Mouse (Mus musculus): ENCODE measurements around the gene Gm20708. TPM values are rescaled to one million over a fixed set of nuclear protein-coding genes. Genes with fewer than 3 reads are reported as not detected.
"Not testable (repeated sequence)": the region's sequence is repeated elsewhere in the genome, so short reads cannot be mapped to it uniquely, and the experiment has no call there.

Gene Gm20708
- polyA plus RNA-seq, 1 experiment from 2014 or later, result 1.8 TPM

GRCm38 (mm10) chr11:117786294-117786693 lies 23.2 kb upstream of the Gm20708 start:
- H3K4me2 ChIP-seq (ENCODE audit: low read length), result no peak overlapping the region
- peaks cover 9% of the 10 kb centered on the region for H3K4me1 ChIP-seq (ENCODE audit: control insufficient read depth, insufficient read depth, low read depth, low read length)
- 0 out of 2 replicates have a peak, but pooled peaks have one; percentile 18 for ATAC-seq
- H3K27ac ChIP-seq (ENCODE audit: low read depth, low read length), result no peak overlapping the region
- H3K36me3 ChIP-seq (ENCODE audit: control insufficient read depth, insufficient read depth, low read length), result no peaks in the 10 kb centered on the region
- WGBS, result 7% methylated on average over 10 of the region's 10 CpGs
- peaks cover 13% of the 10 kb centered on the region for H3K27me3 ChIP-seq (replicated peaks; ENCODE audit: control insufficient read depth, insufficient read depth, low read length)
- no peak overlapping the region for H3K9ac ChIP-seq (ENCODE audit: low read depth, low read length)
- no peaks in the 10 kb centered on the region for H3K9me3 ChIP-seq (ENCODE audit: control insufficient read depth, low read length)
- H3K4me3 ChIP-seq (ENCODE audit: low read length), result no peak overlapping the region

DNA sequence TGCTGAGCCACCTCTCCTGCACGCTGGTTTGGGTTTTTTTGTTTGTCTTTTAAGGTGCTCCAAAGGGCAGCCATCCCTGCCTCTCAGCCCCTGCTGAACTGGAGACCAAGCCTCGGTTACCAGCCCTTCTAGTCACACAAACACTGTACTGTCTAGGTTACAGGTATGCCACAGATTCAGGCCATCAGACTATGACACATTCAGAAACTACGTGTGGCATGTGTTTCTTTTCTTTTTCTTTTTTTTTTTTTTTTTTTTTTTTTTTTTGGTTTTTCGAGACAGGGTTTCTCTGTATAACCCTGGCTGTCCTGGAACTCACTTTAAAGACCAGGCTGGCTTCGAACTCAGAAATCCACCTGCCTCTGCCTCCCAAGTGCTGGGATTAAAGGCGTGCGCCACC lies 21.0 kb upstream of the Gm20708 start:
- H3K4me2 ChIP-seq (ENCODE audit: low read length); ATAC-seq; H3K9me3 ChIP-seq (ENCODE audit: control insufficient read depth, low read length); H3K36me3 ChIP-seq (ENCODE audit: control insufficient read depth, insufficient read depth, low read length); H3K4me3 ChIP-seq (ENCODE audit: low read length); H3K4me1 ChIP-seq (ENCODE audit: control insufficient read depth, insufficient read depth, low read depth, low read length); H3K27ac ChIP-seq (ENCODE audit: low read depth, low read length); H3K9ac ChIP-seq (ENCODE audit: low read depth, low read length): not testable (repeated sequence)
- H3K27me3 ChIP-seq (replicated peaks; ENCODE audit: control insufficient read depth, insufficient read depth, low read length), result peaks cover 12% of the 10 kb centered on the region; the same call in 1 of the 2 replicates
- WGBS, result 80% methylated on average over 7 of the region's 7 CpGs

DNA sequence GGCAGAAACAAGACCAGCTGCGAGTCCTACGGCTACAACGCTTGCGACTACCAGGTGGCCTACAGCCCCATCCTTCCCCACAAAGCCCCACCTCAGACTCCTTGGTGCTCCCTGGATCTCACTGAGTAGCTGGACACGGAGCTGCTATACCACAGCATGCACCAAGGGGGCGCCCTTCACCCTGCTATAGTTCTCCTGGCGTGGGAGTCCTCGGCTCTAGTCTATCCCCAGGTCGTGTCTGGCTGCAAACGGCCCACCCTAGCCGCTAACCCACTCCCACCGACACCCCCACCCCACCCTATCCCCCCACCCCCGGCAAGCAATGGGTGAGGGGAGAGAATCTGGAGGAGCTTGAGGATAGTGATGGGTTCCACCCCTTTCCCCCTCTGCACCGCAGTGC lies 19.2 kb upstream of the Gm20708 start:
- Histone ChIP-seq H3K36me3 (ENCODE audit: control insufficient read depth, insufficient read depth, low read length) (no peaks in the 10 kb centered on the region), H3K9me3 (ENCODE audit: control insufficient read depth, low read length) (no peaks in the 10 kb centered on the region), H3K4me1 (ENCODE audit: control insufficient read depth, insufficient read depth, low read depth, low read length) (no peaks in the 10 kb centered on the region), H3K27me3 (replicated peaks; ENCODE audit: control insufficient read depth, insufficient read depth, low read length) (peaks cover 10% of the 10 kb centered on the region; the same call in 1 of the 2 replicates), H3K4me3 (ENCODE audit: low read length) (no peak overlapping the region), H3K4me2 (ENCODE audit: low read length) (peak overlapping the region; percentile 30), H3K9ac (ENCODE audit: low read depth, low read length) (no peak overlapping the region), H3K27ac (ENCODE audit: low read depth, low read length) (no peak overlapping the region)
- 6% methylated on average over 13 of the region's 14 CpGs for WGBS
- ATAC-seq, result peak; percentile 27; the same call in 1 of the 2 replicates

DNA sequence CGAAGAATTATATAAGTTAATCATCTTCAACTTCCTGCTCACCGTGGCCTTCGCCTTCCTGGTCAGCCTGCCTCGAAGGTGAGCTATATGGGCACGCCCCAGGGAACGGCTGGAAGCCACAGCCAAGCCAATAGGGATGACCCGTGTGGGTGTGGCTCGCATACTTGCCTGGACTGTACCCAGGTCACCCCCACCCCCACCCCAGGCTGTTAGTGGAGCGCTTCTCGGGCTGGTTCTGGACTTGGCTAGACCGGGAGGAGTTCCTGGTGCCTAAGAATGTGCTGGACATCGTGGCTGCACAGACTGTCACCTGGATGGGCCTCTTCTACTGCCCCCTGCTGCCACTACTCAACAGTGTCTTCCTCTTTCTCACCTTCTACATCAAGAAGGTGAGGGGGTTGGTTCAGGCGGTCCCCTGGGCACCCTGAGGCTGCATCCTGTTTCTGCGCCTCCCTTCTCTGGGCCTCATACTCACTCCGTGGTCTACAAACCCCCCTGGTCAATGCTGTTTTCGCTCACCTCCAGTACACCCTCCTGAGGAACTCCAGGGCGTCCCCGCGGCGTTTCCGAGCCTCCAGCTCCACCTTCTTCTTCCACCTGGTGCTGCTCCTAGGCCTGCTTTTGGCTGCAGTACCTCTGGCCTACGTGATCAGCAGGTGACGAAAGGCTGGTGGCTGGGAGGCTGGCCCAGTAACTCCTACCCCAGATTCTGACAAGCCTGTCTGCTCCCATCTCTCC lies 18.6 kb upstream of the Gm20708 start:
- H3K4me1 ChIP-seq (ENCODE audit: control insufficient read depth, insufficient read depth, low read depth, low read length), result no peaks in the 10 kb centered on the region

DNA sequence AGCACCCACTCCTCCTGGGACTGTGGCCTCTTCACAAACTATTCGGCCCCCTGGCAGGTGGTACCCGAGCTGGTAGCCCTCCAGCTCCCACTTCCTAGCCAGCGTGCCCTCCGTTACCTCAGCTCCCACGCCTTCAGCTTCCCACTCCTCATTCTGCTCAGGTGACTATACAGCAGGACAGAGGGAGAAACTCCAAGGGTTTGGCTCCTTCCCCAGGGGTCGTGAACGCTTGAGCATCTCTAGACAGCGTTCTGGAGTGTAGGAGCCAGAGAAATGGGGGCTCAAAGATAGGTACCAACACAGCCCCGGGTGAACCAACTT lies 18.1 kb upstream of the Gm20708 start:
- 81% methylated on average over 9 of the region's 9 CpGs for WGBS
- Histone ChIP-seq H3K27me3 (replicated peaks; ENCODE audit: control insufficient read depth, insufficient read depth, low read length) (peaks cover 10% of the 10 kb centered on the region; the same call in 1 of the 2 replicates), H3K9ac (ENCODE audit: low read depth, low read length) (no peak overlapping the region), H3K4me2 (ENCODE audit: low read length) (no peak overlapping the region), H3K9me3 (ENCODE audit: control insufficient read depth, low read length) (no peaks in the 10 kb centered on the region), H3K27ac (ENCODE audit: low read depth, low read length) (no peak overlapping the region), H3K4me1 (ENCODE audit: control insufficient read depth, insufficient read depth, low read depth, low read length) (no peaks in the 10 kb centered on the region), H3K36me3 (ENCODE audit: control insufficient read depth, insufficient read depth, low read length) (no peaks in the 10 kb centered on the region), H3K4me3 (ENCODE audit: low read length) (no peak overlapping the region)
- ATAC-seq, result no peak

More for the DNA sequence above, 18.6 kb upstream of the Gm20708 start:
- H3K4me2 ChIP-seq (ENCODE audit: low read length), result peak overlapping the region; percentile 30
- H3K9me3 ChIP-seq (ENCODE audit: control insufficient read depth, low read length), result no peaks in the 10 kb centered on the region
- H3K27me3 ChIP-seq (replicated peaks; ENCODE audit: control insufficient read depth, insufficient read depth, low read length), result peaks cover 10% of the 10 kb centered on the region; the same call in 1 of the 2 replicates
- H3K27ac ChIP-seq (ENCODE audit: low read depth, low read length), result no peak overlapping the region
- ATAC-seq, result no peak
- WGBS, result 36% methylated on average over 23 of the region's 23 CpGs
- H3K9ac ChIP-seq (ENCODE audit: low read depth, low read length), result no peak overlapping the region
- H3K4me3 ChIP-seq (ENCODE audit: low read length), result no peak overlapping the region
- H3K36me3 ChIP-seq (ENCODE audit: control insufficient read depth, insufficient read depth, low read length), result no peaks in the 10 kb centered on the region

- ATAC-seq, result no peak
- Histone ChIP-seq H3K27me3 (replicated peaks; ENCODE audit: control insufficient read depth, insufficient read depth, low read length) (peaks cover 10% of the 10 kb centered on the region; the same call in 1 of the 2 replicates), H3K9me3 (ENCODE audit: control insufficient read depth, low read length) (no peaks in the 10 kb centered on the region), H3K4me1 (ENCODE audit: control insufficient read depth, insufficient read depth, low read depth, low read length) (no peaks in the 10 kb centered on the region), H3K9ac (ENCODE audit: low read depth, low read length) (no peak overlapping the region), H3K4me2 (ENCODE audit: low read length) (no peak overlapping the region), H3K4me3 (ENCODE audit: low read length) (no peak overlapping the region), H3K36me3 (ENCODE audit: control insufficient read depth, insufficient read depth, low read length) (no peaks in the 10 kb centered on the region), H3K27ac (ENCODE audit: low read depth, low read length) (no peak overlapping the region)
- WGBS, result 13% methylated on average over 22 of the region's 22 CpGs
These were observed 17.1 kb upstream of the Gm20708 start for GRCm38 (mm10) chr11:117792281-117792888.

DNA sequence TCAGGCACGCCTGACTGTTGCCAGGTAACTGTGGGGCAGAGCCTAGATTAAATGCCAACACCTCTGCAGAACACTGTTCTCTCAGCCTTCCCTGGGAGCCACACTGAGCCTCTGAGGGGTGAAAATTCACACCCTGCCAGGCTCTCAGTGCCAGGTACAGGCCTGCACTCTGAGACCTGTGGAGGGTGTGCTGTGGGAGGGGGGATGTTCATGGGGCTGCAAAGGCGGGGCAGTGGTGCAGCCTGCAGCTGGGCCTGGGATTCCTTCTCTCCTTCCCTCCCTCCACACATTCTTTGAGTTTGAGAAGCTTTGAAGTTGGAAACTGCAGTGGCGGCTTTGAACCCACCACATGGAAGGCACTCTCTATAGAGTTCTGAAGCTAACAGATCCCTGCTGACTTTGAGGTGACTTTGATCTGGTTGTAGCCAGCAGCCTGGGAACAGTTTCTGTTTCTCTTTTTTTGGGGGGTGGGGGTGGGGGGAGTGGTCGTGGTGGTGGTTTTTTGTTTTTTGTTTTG lies 15.4 kb upstream of the Gm20708 start:
- H3K27ac ChIP-seq (ENCODE audit: low read depth, low read length), result no peak overlapping the region
- no peaks in the 10 kb centered on the region for H3K36me3 ChIP-seq (ENCODE audit: control insufficient read depth, insufficient read depth, low read length)
- no peaks in the 10 kb centered on the region for H3K9me3 ChIP-seq (ENCODE audit: control insufficient read depth, low read length)
- 56% methylated on average over 4 of the region's 4 CpGs for WGBS
- no peak overlapping the region for H3K4me3 ChIP-seq (ENCODE audit: low read length)
- H3K27me3 ChIP-seq (replicated peaks; ENCODE audit: control insufficient read depth, insufficient read depth, low read length), result peaks cover 10% of the 10 kb centered on the region; the same call in 1 of the 2 replicates
- no peak overlapping the region for H3K4me2 ChIP-seq (ENCODE audit: low read length)
- no peaks in the 10 kb centered on the region for H3K4me1 ChIP-seq (ENCODE audit: control insufficient read depth, insufficient read depth, low read depth, low read length)
- ATAC-seq, result no peak
- H3K9ac ChIP-seq (ENCODE audit: low read depth, low read length), result no peak overlapping the region

DNA sequence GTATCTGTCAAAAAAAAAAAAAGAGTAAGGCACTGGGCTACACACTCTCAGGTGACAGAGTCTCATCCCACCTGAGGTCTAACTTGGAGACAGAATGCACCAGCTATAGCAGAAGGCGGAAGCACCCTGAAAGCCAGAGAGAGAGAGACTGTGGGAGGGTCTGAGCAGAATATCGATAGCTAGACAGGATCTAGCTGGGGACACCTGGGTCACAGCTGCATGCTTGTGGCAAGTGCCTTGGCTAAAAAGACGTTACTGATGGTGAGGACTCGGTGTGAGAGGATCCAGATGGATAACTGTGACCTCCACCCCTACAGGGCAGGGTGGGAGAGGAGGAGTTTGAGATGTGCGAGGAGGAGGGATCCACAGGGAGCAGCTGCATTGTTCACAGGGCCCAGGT lies 12.5 kb upstream of the Gm20708 start:
- ATAC-seq, result no peak
- no peak overlapping the region for H3K4me3 ChIP-seq (ENCODE audit: low read length)
- 36% methylated on average over 5 of the region's 5 CpGs for WGBS

DNA sequence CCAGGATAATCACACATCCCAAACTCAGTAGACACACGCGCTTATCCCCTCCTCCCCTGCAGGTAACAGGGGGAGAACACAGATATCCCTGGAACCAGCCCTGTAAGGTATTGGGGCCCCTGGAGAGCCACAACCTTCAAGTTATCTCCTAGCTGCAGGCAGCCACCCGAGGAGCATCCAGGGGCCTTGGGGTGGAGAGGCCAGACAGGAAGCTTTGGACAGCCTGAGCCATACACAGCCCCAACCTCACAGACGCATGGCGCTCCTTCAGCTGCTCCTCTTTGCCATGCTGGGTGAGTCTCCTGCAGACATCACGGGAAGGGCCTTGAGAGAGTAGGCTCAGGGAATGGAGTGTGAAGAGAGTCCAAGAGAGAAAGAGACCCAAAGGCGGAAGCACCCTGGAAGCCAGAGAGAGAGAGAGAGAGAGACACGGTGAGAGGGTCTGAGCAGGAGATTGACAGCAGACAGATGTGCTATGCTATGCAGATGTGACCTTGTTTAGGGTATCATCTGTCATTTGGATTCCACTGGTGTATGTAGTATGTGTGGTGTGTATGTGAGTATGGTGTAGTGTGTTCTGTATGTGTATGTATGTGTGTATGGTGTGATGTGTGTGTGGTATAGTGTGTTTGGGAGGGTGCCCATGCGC lies 11.8 kb upstream of the Gm20708 start, which contains the start of gene 6030468B19Rik:
Gene 6030468B19Rik, plus strand, starts transcription at position 150 of the 649 bp plus-strand sequence.
- H3K27me3 ChIP-seq (replicated peaks; ENCODE audit: control insufficient read depth, insufficient read depth, low read length), result no peaks in the 10 kb centered on the region
- ATAC-seq, result no peak

More for the DNA sequence above, 12.5 kb upstream of the Gm20708 start:
- Histone ChIP-seq H3K9ac (ENCODE audit: low read depth, low read length) (no peak overlapping the region), H3K36me3 (ENCODE audit: control insufficient read depth, insufficient read depth, low read length) (no peaks in the 10 kb centered on the region), H3K27ac (ENCODE audit: low read depth, low read length) (no peak overlapping the region), H3K4me2 (ENCODE audit: low read length) (no peak overlapping the region), H3K4me1 (ENCODE audit: control insufficient read depth, insufficient read depth, low read depth, low read length) (no peaks in the 10 kb centered on the region), H3K9me3 (ENCODE audit: control insufficient read depth, low read length) (no peaks in the 10 kb centered on the region), H3K27me3 (replicated peaks; ENCODE audit: control insufficient read depth, insufficient read depth, low read length) (peaks cover under 1% of the 10 kb centered on the region; the same call in 1 of the 2 replicates)

More for the DNA sequence above, 11.8 kb upstream of the Gm20708 start, which contains the start of gene 6030468B19Rik:
- Histone ChIP-seq H3K27ac (ENCODE audit: low read depth, low read length) (no peak within 1 kb of the TSS), H3K9ac (ENCODE audit: low read depth, low read length) (no peak within 1 kb of the TSS), H3K4me1 (ENCODE audit: control insufficient read depth, insufficient read depth, low read depth, low read length) (no peaks in the 10 kb centered on the region), H3K36me3 (ENCODE audit: control insufficient read depth, insufficient read depth, low read length) (no peaks in the 10 kb centered on the region), H3K4me3 (ENCODE audit: low read length) (no peak within 1 kb of the TSS), H3K4me2 (ENCODE audit: low read length) (no peak within 1 kb of the TSS), H3K9me3 (ENCODE audit: control insufficient read depth, low read length) (no peaks in the 10 kb centered on the region)
- 71% methylated on average over 9 of the region's 9 CpGs for WGBS
